Mouse (Mus musculus): ENCODE data around the gene Lrba.

DNA sequence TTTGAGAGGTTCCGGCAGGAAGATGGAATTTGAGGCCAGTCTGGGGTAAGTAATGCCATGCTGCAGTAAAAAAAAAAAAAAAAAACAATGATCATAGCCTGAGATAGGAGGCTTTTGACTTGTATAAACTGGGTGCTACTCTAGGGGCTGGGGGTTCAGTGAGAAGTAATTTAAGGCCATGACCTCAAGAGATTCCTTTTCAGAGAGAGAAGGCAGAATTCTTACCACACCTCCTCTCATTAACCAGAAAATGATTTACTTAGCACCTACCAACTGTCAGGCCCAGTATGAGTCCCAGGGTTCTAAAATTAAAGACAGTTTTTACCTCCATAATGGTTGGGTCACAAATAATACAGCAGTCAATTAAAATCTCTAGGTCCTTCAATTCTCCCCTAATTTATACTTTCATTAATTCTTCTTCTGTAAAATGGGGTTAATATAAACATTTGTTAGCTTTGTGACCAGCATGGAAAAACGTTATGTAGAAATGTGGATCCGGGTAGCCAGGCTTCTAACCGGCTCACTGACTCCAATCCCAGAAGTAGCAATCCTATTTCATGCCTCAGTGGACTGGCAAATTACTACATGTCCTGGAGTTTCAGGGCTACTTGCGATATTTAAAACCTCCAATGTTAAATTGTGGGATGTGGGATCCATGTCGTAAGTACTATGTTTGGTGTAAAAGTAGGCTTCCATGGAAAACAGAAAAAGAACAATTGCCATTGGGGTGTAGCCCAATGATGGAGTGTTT is 19.7 kb upstream of the Lrba start:
- no peak for TF ChIP-seq CTCF (IDR thresholded peaks at IDR 0.05; ENCODE audit: extremely low read depth, insufficient read depth, low read length)
- TF ChIP-seq POLR2A (IDR thresholded peaks at IDR 0.05; ENCODE audit: extremely low read depth, insufficient read depth, low read length), result no peak
